Mouse (Mus musculus): Measurements from ENCODE around the gene Runx3. TPM values are rescaled to one million over a fixed set of nuclear protein-coding genes. Genes with fewer than 3 reads are reported as not detected.
A peak's percentile ranks its signal among the peaks of the same experiment; 100 is the strongest.

Gene Runx3
- polyA plus RNA-seq, 1 experiment from 2014 or later, result 0.83 TPM

DNA sequence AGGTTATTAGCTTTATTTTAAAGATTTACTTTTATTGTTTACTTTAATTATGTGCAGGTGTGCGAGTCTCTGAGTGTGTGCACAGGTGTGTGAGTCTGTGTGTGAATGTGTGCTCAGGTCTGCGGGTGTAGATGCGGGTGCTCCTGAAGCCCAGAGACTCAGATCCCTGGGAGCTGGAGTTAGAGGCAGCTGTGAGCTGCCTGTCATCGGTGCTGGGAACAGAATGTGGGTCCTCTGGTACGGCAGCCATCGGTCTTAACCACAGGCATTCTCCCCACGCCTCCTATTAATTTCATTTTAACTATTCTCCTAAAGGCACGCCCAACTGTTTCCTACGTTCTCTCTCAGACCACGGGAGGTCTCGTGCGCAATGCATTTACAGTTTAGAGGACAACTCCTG is 12.3 kb downstream of the Runx3 start:
- ATAC-seq (ENCODE audit: low read depth) (no peak), DNase-seq (no peak)
- no peaks in the 10 kb centered on the region for H3K36me3 ChIP-seq
- peaks cover 45% of the 10 kb centered on the region for H3K27me3 ChIP-seq
- no peaks in the 10 kb centered on the region for H3K9me3 ChIP-seq (replicated peaks)
- peaks cover 14% of the 10 kb centered on the region for H3K4me1 ChIP-seq (replicated peaks)
- no peak overlapping the region for H3K4me2 ChIP-seq
- H3K4me3 ChIP-seq (replicated peaks), result no peak overlapping the region
- 75% methylated on average over 12 of the region's 12 CpGs for WGBS (ENCODE audit: insufficient replicate concordance)
- no peak overlapping the region for H3K27ac ChIP-seq
- no peak overlapping the region for H3K9ac ChIP-seq

DNA sequence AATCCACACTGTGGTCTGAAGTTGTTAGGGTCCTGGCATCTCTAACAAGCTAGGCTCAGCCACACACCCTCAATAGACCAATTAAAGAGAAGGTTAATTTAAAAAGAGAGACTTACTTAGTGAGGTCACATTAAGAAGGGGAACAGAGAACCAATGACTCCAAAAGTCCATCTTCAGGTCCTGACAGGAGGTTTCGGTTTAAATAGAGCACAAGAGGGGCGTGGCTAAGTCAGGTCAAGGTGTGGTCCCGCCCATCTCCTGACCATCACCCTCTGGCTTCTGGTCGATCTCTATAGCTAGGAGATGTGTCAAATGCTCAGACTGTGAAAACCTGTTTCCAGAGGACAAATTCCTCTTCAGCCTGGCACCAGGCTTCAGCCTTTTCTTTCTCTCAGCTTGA is 13.3 kb downstream of the Runx3 start:
- Histone ChIP-seq H3K27me3 (peaks cover 47% of the 10 kb centered on the region), H3K4me1 (replicated peaks) (peaks cover 10% of the 10 kb centered on the region), H3K9ac (no peak overlapping the region), H3K4me3 (replicated peaks) (no peak overlapping the region), H3K36me3 (no peaks in the 10 kb centered on the region), H3K4me2 (no peak overlapping the region), H3K9me3 (replicated peaks) (no peaks in the 10 kb centered on the region), H3K27ac (no peak overlapping the region)
- DNase-seq (no peak), ATAC-seq (ENCODE audit: low read depth) (no peak)
- 49% methylated on average over 4 of the region's 4 CpGs for WGBS (ENCODE audit: insufficient replicate concordance)

DNA sequence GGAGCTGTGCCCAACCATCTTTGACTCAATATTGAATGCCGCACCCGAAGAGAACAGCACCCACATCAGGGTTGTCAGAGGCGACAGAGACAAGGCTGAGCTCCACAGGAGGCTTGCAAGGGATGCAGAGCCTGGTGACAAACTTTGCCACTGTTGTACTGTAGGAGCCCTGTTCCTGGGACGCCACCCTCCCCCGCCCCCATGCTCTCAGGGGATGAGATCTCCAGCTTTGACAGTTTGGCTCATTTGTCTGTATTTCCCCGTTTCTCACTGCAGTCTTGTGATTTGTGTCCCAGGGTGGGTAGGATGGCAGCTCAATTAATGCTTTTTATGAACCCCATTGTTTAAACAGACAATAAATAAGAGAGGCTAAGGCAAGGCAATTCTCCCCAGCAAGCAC is 14.9 kb downstream of the Runx3 start:
- H3K27me3 ChIP-seq, result peaks cover 49% of the 10 kb centered on the region
- no peaks in the 10 kb centered on the region for H3K36me3 ChIP-seq
- H3K9ac ChIP-seq, result no peak overlapping the region
- no peaks in the 10 kb centered on the region for H3K4me1 ChIP-seq (replicated peaks)
- 62% methylated on average over 6 of the region's 6 CpGs for WGBS (ENCODE audit: insufficient replicate concordance)
- ATAC-seq (ENCODE audit: low read depth) (no peak), DNase-seq (no peak)
- no peaks in the 10 kb centered on the region for H3K9me3 ChIP-seq (replicated peaks)
- no peak overlapping the region for H3K4me2 ChIP-seq
- no peak overlapping the region for H3K27ac ChIP-seq
- no peak overlapping the region for H3K4me3 ChIP-seq (replicated peaks)

DNA sequence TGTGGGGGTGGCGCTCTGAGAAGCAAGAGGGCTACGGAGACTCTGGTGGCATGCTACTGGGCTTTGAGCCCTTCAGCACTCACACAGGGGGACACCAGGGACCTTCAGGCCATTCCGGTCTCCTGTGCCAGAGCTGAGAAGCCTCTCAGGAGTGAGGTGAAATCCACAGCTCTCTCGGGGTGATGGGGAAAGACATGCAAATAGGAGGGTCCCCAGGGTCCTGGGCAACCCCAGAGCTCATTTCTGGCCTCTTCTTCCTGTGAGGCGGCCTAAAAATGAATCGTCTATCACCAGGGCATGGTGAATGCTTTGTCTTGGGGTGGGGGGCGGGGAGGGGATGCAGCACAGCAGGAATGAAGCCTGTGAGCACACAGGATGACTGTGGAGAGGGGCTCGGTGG is 15.8 kb downstream of the Runx3 start:
- Histone ChIP-seq H3K9ac (no peak overlapping the region), H3K4me2 (no peak overlapping the region), H3K27ac (no peak overlapping the region), H3K36me3 (no peaks in the 10 kb centered on the region), H3K9me3 (replicated peaks) (no peaks in the 10 kb centered on the region), H3K4me1 (replicated peaks) (peaks cover 5% of the 10 kb centered on the region), H3K4me3 (replicated peaks) (no peak overlapping the region), H3K27me3 (peaks cover 58% of the 10 kb centered on the region)
- DNase-seq (no peak), ATAC-seq (ENCODE audit: low read depth) (no peak)
- 55% methylated on average over 8 of the region's 8 CpGs for WGBS (ENCODE audit: insufficient replicate concordance)

DNA sequence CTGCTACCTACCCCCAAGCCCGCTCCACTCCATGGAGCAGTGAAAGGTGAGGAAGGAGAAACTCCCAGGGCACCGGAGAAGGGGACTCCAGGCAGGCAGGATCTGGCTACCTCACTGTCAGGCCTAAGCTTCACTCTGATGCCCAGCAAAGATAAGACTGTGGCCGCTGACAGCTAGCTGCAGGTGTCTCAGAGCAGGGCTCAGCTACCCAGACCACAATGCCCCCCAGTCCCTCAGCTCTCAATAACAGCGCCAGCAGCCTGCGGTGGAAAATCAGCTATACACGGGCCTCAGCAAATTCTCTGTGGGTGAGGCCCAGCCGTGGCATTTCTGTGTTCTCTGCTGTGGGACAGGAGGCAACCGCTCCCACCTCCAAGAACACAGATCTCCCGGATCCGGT is 16.2 kb downstream of the Runx3 start:
- no peak overlapping the region for H3K4me2 ChIP-seq
- H3K4me1 ChIP-seq (replicated peaks), result peaks cover 5% of the 10 kb centered on the region
- H3K36me3 ChIP-seq, result no peaks in the 10 kb centered on the region
- no peak overlapping the region for H3K27ac ChIP-seq
- DNase-seq (no peak), ATAC-seq (ENCODE audit: low read depth) (no peak)
- H3K4me3 ChIP-seq (replicated peaks), result no peak overlapping the region
- 43% methylated on average over 10 of the region's 10 CpGs for WGBS (ENCODE audit: insufficient replicate concordance)
- no peaks in the 10 kb centered on the region for H3K9me3 ChIP-seq (replicated peaks)
- peaks cover 62% of the 10 kb centered on the region for H3K27me3 ChIP-seq
- no peak overlapping the region for H3K9ac ChIP-seq

DNA sequence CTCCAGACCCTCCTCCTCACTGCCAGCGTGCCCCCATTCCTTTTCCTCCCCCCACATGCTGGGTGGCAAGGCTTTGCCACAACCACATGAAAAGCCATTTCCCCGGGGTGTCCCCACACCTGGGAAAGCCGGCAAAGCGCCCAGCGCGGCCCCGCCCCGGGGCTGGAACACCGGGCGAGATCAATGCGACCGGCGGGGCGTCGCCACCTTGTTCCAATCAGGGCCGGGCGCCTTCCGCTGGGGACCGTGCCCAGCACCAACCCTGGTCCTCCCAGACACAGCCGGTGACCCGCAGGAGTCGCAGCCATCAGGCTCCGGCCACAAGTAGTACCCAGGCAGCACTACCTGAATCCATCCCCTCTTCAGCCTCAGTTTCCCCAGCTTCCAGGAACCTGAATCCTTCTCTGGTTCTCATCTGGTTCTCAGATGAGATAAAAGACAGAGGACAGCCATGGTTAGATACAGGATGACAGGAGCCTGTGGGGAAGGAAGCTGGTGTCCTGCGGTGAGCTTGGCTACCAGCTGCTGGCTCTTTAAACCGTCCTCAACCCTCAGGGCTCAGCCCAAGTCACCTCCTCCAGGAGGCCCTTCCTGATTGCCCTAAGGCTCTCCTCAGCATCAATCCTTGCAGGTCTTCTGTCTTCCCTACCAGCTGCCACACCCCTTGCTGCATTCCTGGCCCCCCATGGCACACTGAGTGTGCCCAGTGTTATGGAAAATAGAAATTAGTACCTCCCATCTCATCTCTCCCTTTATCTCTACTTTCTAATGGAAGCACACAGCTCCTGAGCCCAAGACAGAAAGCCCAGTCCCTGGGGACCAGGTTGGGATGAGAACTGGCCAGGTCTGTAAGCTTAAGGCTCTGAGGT is 20.4 kb downstream of the Runx3 start:
- no peaks in the 10 kb centered on the region for H3K9me3 ChIP-seq (replicated peaks)
- peaks cover 5% of the 10 kb centered on the region for H3K4me1 ChIP-seq (replicated peaks)
- peaks cover 96% of the 10 kb centered on the region for H3K27me3 ChIP-seq
- no peak overlapping the region for H3K4me3 ChIP-seq (replicated peaks)
- no peak overlapping the region for H3K27ac ChIP-seq
- no peak overlapping the region for H3K4me2 ChIP-seq
- no peak for ATAC-seq (ENCODE audit: low read depth)
- 2% methylated on average over 25 of the region's 25 CpGs for WGBS (ENCODE audit: insufficient replicate concordance)
- no peaks in the 10 kb centered on the region for H3K36me3 ChIP-seq
- no peak for DNase-seq
- no peak overlapping the region for H3K9ac ChIP-seq

DNA sequence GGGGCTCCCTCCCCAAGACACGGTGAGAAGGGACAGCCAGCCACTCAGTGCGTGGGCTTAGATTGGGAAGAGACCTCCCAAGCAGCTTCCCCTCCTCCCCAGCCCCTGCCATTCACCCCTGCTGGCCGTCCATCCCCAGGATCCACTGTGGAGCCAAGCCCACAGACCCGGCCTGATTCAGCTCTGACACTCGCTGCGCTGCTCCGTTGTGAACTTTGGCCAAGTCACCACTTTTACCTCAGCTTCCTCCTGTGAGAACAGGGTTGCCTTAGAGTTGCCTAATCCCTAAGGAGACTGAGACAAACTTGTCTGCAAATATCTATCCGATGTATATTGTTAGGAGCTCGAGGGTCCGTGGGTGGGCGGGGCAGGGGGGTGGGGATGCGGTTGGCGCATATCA is 21.3 kb downstream of the Runx3 start:
- DNase-seq, result no peak
- no peak overlapping the region for H3K4me3 ChIP-seq (replicated peaks)
- no peak overlapping the region for H3K27ac ChIP-seq
- no peak for ATAC-seq (ENCODE audit: low read depth)
- no peak overlapping the region for H3K9ac ChIP-seq
- no peak overlapping the region for H3K4me2 ChIP-seq
- H3K27me3 ChIP-seq, result peaks cover 98% of the 10 kb centered on the region
- H3K36me3 ChIP-seq, result no peaks in the 10 kb centered on the region
- WGBS (ENCODE audit: insufficient replicate concordance), result 5% methylated on average over 13 of the region's 13 CpGs
- H3K4me1 ChIP-seq (replicated peaks), result peaks cover 5% of the 10 kb centered on the region
- H3K9me3 ChIP-seq (replicated peaks), result no peaks in the 10 kb centered on the region

DNA sequence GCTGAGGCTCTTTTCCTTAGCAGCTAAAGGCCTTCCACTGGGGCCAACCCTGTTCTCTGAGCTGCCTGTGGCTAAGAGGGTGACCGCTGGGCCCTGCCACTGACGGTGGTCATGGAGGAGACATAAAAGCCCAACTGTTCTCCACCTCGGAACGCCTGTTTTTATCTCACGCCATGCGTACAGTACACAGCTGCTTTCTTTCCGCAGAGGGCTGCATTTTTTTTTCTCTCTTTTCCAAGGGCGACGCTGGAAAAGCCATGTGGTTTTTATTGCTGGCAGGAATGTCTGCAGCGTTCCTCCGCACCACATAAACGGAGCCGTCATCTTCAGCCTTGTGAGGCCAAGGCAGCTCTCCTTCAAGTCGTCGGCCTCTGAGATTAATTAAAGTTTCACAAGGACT is 26.3 kb downstream of the Runx3 start:
- no peak overlapping the region for H3K27ac ChIP-seq
- ATAC-seq (ENCODE audit: low read depth) (no peak), DNase-seq (no peak)
- no peak overlapping the region for H3K9ac ChIP-seq
- H3K4me3 ChIP-seq (replicated peaks), result no peak overlapping the region
- H3K4me1 ChIP-seq (replicated peaks), result peaks cover 7% of the 10 kb centered on the region; the same call in 1 of the 2 replicates
- H3K4me2 ChIP-seq, result no peak overlapping the region
- H3K9me3 ChIP-seq (replicated peaks), result no peaks in the 10 kb centered on the region
- 51% methylated on average over 15 of the region's 15 CpGs for WGBS (ENCODE audit: insufficient replicate concordance)
- peaks cover 98% of the 10 kb centered on the region for H3K27me3 ChIP-seq
- no peaks in the 10 kb centered on the region for H3K36me3 ChIP-seq

DNA sequence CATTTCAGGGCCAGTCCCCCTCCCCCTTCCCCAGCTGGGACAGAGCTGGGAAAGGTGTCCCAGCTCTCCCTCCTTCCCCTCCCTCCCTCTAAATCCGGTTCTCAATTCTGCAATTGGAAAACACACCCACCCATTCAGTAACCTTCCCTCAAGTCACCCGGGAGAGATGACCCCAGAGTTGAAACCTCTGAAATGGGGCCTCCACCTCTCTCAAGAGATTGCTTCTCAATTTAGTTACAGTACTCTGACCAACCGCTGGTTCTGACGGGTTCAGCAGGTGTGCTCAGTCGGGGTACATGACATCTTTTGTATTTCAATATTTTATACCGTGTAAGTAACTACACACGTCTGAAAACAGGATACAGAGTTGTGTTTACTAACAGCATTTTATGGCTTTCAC is 28.2 kb downstream of the Runx3 start:
- H3K9ac ChIP-seq, result no peak overlapping the region
- peaks cover 98% of the 10 kb centered on the region for H3K27me3 ChIP-seq
- H3K9me3 ChIP-seq (replicated peaks), result no peaks in the 10 kb centered on the region
- H3K4me2 ChIP-seq, result no peak overlapping the region
- no peak overlapping the region for H3K27ac ChIP-seq
- H3K4me3 ChIP-seq (replicated peaks), result no peak overlapping the region
- H3K36me3 ChIP-seq, result no peaks in the 10 kb centered on the region
- peaks cover 22% of the 10 kb centered on the region for H3K4me1 ChIP-seq (replicated peaks)
- no peak for DNase-seq
- 26% methylated on average over 7 of the region's 7 CpGs for WGBS (ENCODE audit: insufficient replicate concordance)
- no peak for ATAC-seq (ENCODE audit: low read depth)

DNA sequence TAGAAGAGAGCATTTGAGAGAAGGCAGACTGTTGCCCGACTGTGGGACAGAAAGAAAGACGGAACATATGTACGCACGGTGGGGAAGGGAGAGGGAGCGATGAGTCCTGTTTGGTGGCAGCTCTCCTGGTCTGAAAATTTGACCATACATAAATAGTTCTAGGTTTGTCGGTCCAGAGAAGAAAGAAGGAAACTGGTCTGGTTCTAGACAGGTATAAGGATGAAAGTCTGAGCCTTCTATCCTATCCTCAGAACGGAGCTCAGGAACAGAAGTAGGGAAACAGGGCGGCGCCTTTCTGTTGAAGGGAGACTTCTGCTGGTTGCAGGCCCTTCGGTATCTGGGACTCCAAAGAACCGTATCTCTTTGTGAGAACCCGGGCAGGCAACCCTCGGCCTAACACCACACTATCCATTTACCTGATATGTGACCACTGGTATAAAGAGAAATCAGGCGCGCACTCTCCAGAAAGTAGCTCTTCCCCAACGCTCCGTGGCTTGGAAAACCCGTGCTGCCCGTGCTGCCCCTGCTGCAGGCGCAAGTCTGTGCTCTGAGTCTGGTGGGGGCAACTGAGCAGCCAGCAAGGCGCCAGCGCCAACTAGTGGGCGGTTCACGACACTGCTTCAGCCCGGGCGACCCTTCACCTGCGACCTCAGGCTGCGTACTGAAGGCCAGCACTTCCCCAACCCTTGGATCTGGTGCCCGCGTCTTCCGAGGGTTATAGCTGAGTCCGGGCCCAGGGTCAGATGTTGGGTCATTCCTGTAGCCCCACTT is 29.8 kb downstream of the Runx3 start:
- Histone ChIP-seq H3K27ac (no peak overlapping the region), H3K36me3 (no peaks in the 10 kb centered on the region), H3K9ac (no peak overlapping the region), H3K27me3 (peaks cover 100% of the 10 kb centered on the region), H3K4me2 (peak overlapping the region; percentile 19; the same call in 1 of the 2 replicates), H3K4me3 (replicated peaks) (peak overlapping the region; percentile 13; the same call in 1 of the 2 replicates), H3K4me1 (replicated peaks) (peaks cover 22% of the 10 kb centered on the region), H3K9me3 (replicated peaks) (no peaks in the 10 kb centered on the region)
- peak; percentile 55 for DNase-seq
- WGBS (ENCODE audit: insufficient replicate concordance), result 7% methylated on average over 32 of the region's 32 CpGs
- ATAC-seq (ENCODE audit: low read depth), result no peak

DNA sequence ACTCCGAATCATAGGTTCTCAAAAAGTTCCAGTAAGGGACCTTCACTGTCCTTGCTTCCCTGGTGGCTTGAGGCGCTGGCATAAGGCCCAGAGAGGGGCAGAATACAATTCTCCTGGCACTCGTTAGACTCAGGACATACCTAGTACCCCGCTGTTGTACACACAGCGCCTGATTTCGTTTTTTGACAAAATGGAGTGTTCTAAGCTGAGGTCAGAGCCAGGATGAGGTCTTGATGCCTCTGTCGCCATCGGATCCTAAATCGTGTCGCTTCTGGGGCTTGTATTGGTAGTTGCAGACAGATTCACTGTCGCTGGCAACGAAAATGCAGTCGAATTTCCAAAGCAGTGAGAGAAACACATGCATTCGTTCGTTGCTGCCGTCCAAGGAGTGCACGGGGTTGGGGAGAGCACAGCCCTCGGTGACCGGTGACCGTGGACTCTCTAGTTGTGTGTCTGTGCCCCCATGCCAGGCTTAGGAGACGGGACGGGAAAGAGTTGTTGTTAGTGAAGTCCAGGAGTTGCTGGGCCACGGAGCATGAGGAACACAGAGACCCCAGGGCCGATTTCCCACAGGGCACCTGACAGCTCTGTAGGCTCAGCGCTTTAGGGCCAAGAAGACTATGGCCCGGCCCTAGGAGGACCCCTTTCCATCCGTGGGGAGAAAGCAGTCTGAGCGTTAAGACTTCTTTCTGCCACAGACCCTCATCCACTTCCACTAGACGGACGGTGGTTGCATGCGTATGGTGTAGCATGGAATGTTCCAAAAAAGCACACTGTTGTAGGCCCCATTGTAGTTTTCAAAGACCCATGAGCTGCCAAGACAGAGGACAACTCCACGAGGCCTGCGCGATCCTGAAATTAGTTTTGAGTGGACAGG is 30.9 kb downstream of the Runx3 start:
- peaks cover 22% of the 10 kb centered on the region for H3K4me1 ChIP-seq (replicated peaks)
- no peak for ATAC-seq (ENCODE audit: low read depth)
- H3K36me3 ChIP-seq, result no peaks in the 10 kb centered on the region
- peaks cover 100% of the 10 kb centered on the region for H3K27me3 ChIP-seq
- 43% methylated on average over 34 of the region's 34 CpGs for WGBS (ENCODE audit: insufficient replicate concordance)
- no peak for DNase-seq
- no peak overlapping the region for H3K27ac ChIP-seq
- H3K4me3 ChIP-seq (replicated peaks), result no peak overlapping the region
- H3K9ac ChIP-seq, result no peak overlapping the region
- peak overlapping the region; percentile 71 for H3K4me2 ChIP-seq
- H3K9me3 ChIP-seq (replicated peaks), result no peaks in the 10 kb centered on the region
